ENCODE assay signal across 9 mouse cellular contexts in genomic region chr5:125305229-125306081, GRCm38 (mm10). TPM values are rescaled to one million over a fixed set of nuclear protein-coding genes. Genes with fewer than 3 reads are reported as not detected.
DNase-seq lines count a peak whose midpoint lies in the region; ATAC-seq and TF ChIP-seq lines count a peak whose summit lies in the region.
"Had no signal": no experiment of that assay in that cellular context is flagged by ENCODE, and none has a peak within 500 bp of the region (broad histone marks: within the 10 kb centered on the region; RNA-seq: fewer than 3 reads in every experiment).

No protein-coding gene starts in this region.

- no peak overlapping the region for H3K4me3 ChIP-seq in heart, embryonic 14.5 days (ENCODE audit: control insufficient read depth in 1 of 2, insufficient read depth in 1 of 2, low read depth in 1 of 2, low read length in 2 of 2)
- H3K4me3 ChIP-seq in midbrain, embryonic 10.5 days, result no peak overlapping the region
- H3K4me3 ChIP-seq in midbrain, postnatal 0 days (ENCODE audit: low read depth, low read length), result no peak overlapping the region
- H3K4me3 ChIP-seq in liver, postnatal 0 days (ENCODE audit: low read depth, low read length), result no peak overlapping the region

- H3K27me3 ChIP-seq in heart, embryonic 14.5 days (ENCODE audit: control insufficient read depth, insufficient read depth, low read length), result no peaks in the 10 kb centered on the region
- no peaks in the 10 kb centered on the region for H3K27me3 ChIP-seq in midbrain, embryonic 10.5 days (ENCODE audit: low read depth, poor library complexity, severe bottlenecking)
- no peaks in the 10 kb centered on the region for H3K27me3 ChIP-seq in midbrain, postnatal 0 days (ENCODE audit: insufficient read depth, low read length)
- H3K27me3 ChIP-seq in liver, postnatal 0 days (ENCODE audit: insufficient read depth, low read length), result no peaks in the 10 kb centered on the region

- peak overlapping the region; percentile 14; the same call in 1 of the 2 replicates for H3K9ac ChIP-seq in heart, embryonic 14.5 days (ENCODE audit: low read length)
- H3K9ac ChIP-seq in midbrain, postnatal 0 days (replicated peaks; ENCODE audit: low read length, poor library complexity, severe bottlenecking), result no peak overlapping the region
- H3K9ac ChIP-seq in liver, postnatal 0 days (replicated peaks), result 0 out of 2 replicates have a peak overlapping the region, but pooled peaks have one; percentile 13

- intact Hi-C loops in heart, postnatal 10 days (cut with DNase I), result no loop called here

- 0 out of 4 replicates have a peak overlapping the region, but pooled peaks have one; percentile 4 to 7 for H3K27ac ChIP-seq in heart, embryonic 14.5 days (replicated peaks in 1 of 2; ENCODE audit: control insufficient read depth in 1 of 2, insufficient read depth in 1 of 2, low read depth in 2 of 2, low read length in 2 of 2)
- H3K27ac ChIP-seq in midbrain, embryonic 10.5 days (replicated peaks), result peak overlapping the region; percentile 28
- H3K27ac ChIP-seq in midbrain, postnatal 0 days (ENCODE audit: low read depth, low read length), result no peak overlapping the region
- peak overlapping the region; percentile 62 for H3K27ac ChIP-seq in liver, postnatal 0 days (ENCODE audit: low read depth)

- H3K9me3 ChIP-seq in heart, embryonic 14.5 days (ENCODE audit: control insufficient read depth, low read length), result no peaks in the 10 kb centered on the region
- H3K9me3 ChIP-seq in midbrain, embryonic 10.5 days (replicated peaks), result no peaks in the 10 kb centered on the region
- no peaks in the 10 kb centered on the region for H3K9me3 ChIP-seq in midbrain, postnatal 0 days (ENCODE audit: low read length)
- no peaks in the 10 kb centered on the region for H3K9me3 ChIP-seq in liver, postnatal 0 days (ENCODE audit: low read length)

- TF ChIP-seq EP300 in liver, postnatal 0 days (IDR thresholded peaks at IDR 0.05; ENCODE audit: low read depth), result no peak

- no peak for DNase-seq in heart, postnatal 10 days
- no peak for DNase-seq in midbrain, embryonic 10.5 days (ENCODE audit: low spot score)
- DNase-seq in midbrain, postnatal 0 days (ENCODE audit: low spot score), result no peak
- DNase-seq in adrenal gland, postnatal 36 days, result peak; percentile 79 to 91
- peak; percentile 61 for DNase-seq in liver, postnatal 0 days
- no peak for DNase-seq in ovary, postnatal 36 days (ENCODE audit: low spot score)
- DNase-seq: cerebellum, adult 9-10 months; thymus, postnatal 14 days had no signal

- ATAC-seq in heart, embryonic 14.5 days (ENCODE audit: insufficient number of reproducible peaks, insufficient read depth, low FRiP score, low read depth), result 0 out of 2 replicates have a peak, but pooled peaks have one; percentile 31
- no peak for ATAC-seq in midbrain, postnatal 0 days (ENCODE audit: low FRiP score)
- peak; percentile 48 for ATAC-seq in liver, postnatal 0 days

- H3K4me1 ChIP-seq in heart, embryonic 14.5 days (ENCODE audit: control insufficient read depth in 2 of 2, insufficient read depth in 2 of 2, low read length in 2 of 2), result peaks cover 7 to 12% of the 10 kb centered on the region in 2 experiments; a peak in 3 of 4 replicates
- peaks cover 36% of the 10 kb centered on the region for H3K4me1 ChIP-seq in midbrain, embryonic 10.5 days
- no peaks in the 10 kb centered on the region for H3K4me1 ChIP-seq in midbrain, postnatal 0 days (ENCODE audit: insufficient read depth, low read length)
- H3K4me1 ChIP-seq in liver, postnatal 0 days (ENCODE audit: insufficient read depth), result peaks cover 41% of the 10 kb centered on the region

- no peak for TF ChIP-seq CTCF in midbrain, postnatal 0 days (IDR thresholded peaks at IDR 0.05)
- TF ChIP-seq CTCF in liver, postnatal 0 days (IDR thresholded peaks at IDR 0.05; ENCODE audit: low read depth), result no peak

- H3K4me2 ChIP-seq in heart, embryonic 14.5 days (ENCODE audit: low read length), result no peak overlapping the region
- no peak overlapping the region for H3K4me2 ChIP-seq in midbrain, postnatal 0 days (ENCODE audit: low read depth, low read length, poor library complexity, severe bottlenecking)
- 0 out of 2 replicates have a peak overlapping the region, but pooled peaks have one; percentile 1 for H3K4me2 ChIP-seq in liver, postnatal 0 days (ENCODE audit: low read depth, low read length)

- WGBS in heart, embryonic 14.5 days, result 46% methylated on average over 14 of the region's 14 CpGs
- 58% methylated on average over 14 of the region's 14 CpGs for WGBS in midbrain, embryonic 10.5 days
- WGBS in midbrain, postnatal 0 days, result 53% methylated on average over 14 of the region's 14 CpGs
- 62% methylated on average over 14 of the region's 14 CpGs for WGBS in liver, postnatal 0 days (ENCODE audit: insufficient replicate concordance)

- peaks cover 18% of the 10 kb centered on the region for H3K36me3 ChIP-seq in heart, embryonic 14.5 days (ENCODE audit: control insufficient read depth, insufficient read depth, low read length)
- H3K36me3 ChIP-seq in midbrain, embryonic 10.5 days, result peaks cover 24% of the 10 kb centered on the region
- peaks cover 3% of the 10 kb centered on the region; the same call in 1 of the 2 replicates for H3K36me3 ChIP-seq in midbrain, postnatal 0 days (ENCODE audit: insufficient read depth, low read length)
- H3K36me3 ChIP-seq in liver, postnatal 0 days (replicated peaks; ENCODE audit: insufficient read depth, low read length), result peaks cover 32% of the 10 kb centered on the region

RNA-seq across cellular contexts. Expression of gene Scarb1, which starts 35.4 kb away (rescaled TPM):
- 59.7 and 61.6 TPM in 2 replicates for polyA plus RNA-seq in heart, embryonic 14.5 days (2014; fragmentation: Nextera tagmentation; extraction: Ambion mirVana)
- 10 to 100 TPM; 62.6 to 73.8 TPM for total RNA-seq in heart, postnatal 10 days (2021)
- 48.1 and 52.3 TPM in 2 replicates for polyA plus RNA-seq in midbrain, embryonic 10.5 days (2016; fragmentation: Nextera tagmentation; extraction: Ambion mirVana)
- total RNA-seq in midbrain, postnatal 0 days (2014; rRNA removed), result 60.2 and 74.0 TPM in 2 replicates
- 57.7 and 57.9 TPM in 2 replicates for polyA plus RNA-seq in midbrain, postnatal 0 days (2015; fragmentation: Nextera tagmentation; extraction: Ambion mirVana)
- total RNA-seq in adrenal gland, postnatal 36 days (2021), result 1,000 to 10,000 TPM; 1,867 to 4,652 TPM
- 105 and 109 TPM in 2 replicates for polyA plus RNA-seq in liver, postnatal 0 days (2015; fragmentation: Nextera tagmentation; extraction: Ambion mirVana)

Comparison
In these comparisons a context has a peak if more than half of its experiments do, and no peak if none do; other contexts are left out.
1. DNase-seq: peak in adrenal gland, postnatal 36 days (2 of 2) and liver, postnatal 0 days (single experiment); none in heart, postnatal 10 days (0 of 2), midbrain, embryonic 10.5 days (single experiment), midbrain, postnatal 0 days (single experiment) and ovary, postnatal 36 days (single experiment).